Mouse (Mus musculus): ENCODE data around the gene Lpxn. TPM values are rescaled to one million over a fixed set of nuclear protein-coding genes. Genes with fewer than 3 reads are reported as not detected.

Gene Lpxn
- polyA plus RNA-seq, 1 experiment from 2014 or later, result 1.7 TPM

DNA sequence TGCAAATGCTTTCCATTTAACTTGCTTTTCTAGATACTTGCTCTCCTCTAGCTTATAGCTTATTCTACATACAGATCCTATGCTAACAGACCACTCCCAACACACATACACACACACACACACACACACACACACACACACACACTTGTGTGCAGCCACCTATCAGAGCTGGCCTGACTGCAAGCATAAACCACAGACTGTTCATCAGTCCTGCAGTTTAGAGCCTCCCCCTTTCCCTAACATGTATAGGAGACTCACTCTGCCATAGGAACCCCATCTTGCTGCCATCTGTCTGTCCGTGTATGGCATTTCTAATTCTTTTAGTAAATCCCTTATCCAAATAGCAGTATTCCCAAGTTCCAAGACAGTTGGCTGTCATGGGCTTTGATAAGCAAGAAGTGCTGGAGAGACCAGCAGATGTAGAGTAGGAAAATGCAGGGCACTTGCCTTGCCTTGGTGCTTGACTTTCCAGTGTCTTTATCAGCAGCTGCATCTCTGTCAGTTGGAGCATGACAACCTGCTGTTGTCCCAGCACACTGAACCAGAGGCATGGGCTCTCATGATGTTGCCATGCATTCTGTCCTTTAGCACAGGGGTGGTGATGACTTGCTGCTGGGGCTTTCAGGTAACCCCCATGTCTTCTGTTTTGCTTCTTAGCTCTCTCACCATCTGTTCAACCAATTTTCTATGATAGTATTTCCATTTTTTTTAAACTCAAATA, 16.8 kb downstream of the Lpxn start:
- WGBS, result 66% methylated on average over 1 of the region's 1 CpGs
- H3K4me3 ChIP-seq, result no peak overlapping the region
- H3K36me3 ChIP-seq, result no peaks in the 10 kb centered on the region
- no peaks in the 10 kb centered on the region for H3K27me3 ChIP-seq
- H3K9me3 ChIP-seq, result no peaks in the 10 kb centered on the region
- ATAC-seq (ENCODE audit: low FRiP score, low read depth), result no peak
- no peak overlapping the region for H3K27ac ChIP-seq
- H3K4me2 ChIP-seq (replicated peaks), result no peak overlapping the region
- H3K4me1 ChIP-seq, result no peaks in the 10 kb centered on the region
- no peak overlapping the region for H3K9ac ChIP-seq

- H3K27me3 ChIP-seq, result no peaks in the 10 kb centered on the region
- H3K27ac ChIP-seq, result no peak overlapping the region
- H3K36me3 ChIP-seq, result no peaks in the 10 kb centered on the region
- WGBS, result 82% methylated on average over 1 of the region's 1 CpGs
- no peak overlapping the region for H3K4me2 ChIP-seq (replicated peaks)
- ATAC-seq (ENCODE audit: low FRiP score, low read depth), result no peak
- H3K9ac ChIP-seq, result no peak overlapping the region
- no peaks in the 10 kb centered on the region for H3K9me3 ChIP-seq
- no peaks in the 10 kb centered on the region for H3K4me1 ChIP-seq
- no peak overlapping the region for H3K4me3 ChIP-seq
Observed at GRCm38 (mm10) chr19:12813883-12814282, 17.9 kb downstream of the Lpxn start.

DNA sequence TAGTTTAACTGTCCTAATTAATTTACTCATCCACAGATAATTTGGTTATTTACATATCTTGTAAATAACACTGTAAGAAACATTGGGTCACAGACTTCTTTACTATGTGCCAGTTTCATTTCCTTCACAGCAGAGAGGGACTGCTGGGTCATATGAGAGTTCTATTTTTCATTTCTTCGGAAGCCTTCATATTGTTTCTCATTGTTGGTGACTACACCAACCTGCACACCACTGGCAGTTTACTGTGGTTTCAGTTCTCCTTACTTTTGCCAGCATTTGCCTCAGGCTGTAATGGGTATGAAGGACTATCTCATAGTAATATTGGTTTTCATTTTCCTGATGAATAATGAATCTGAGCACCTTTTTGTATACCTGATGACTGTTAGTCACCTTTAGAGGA, 22.5 kb downstream of the Lpxn start:
- Histone ChIP-seq H3K4me1 (no peaks in the 10 kb centered on the region), H3K36me3 (no peaks in the 10 kb centered on the region), H3K4me2 (replicated peaks) (no peak overlapping the region), H3K9me3 (no peaks in the 10 kb centered on the region), H3K4me3 (no peak overlapping the region), H3K27me3 (no peaks in the 10 kb centered on the region), H3K9ac (no peak overlapping the region), H3K27ac (no peak overlapping the region)
- 89% methylated on average over 1 of the region's 1 CpGs for WGBS
- ATAC-seq (ENCODE audit: low FRiP score, low read depth), result no peak

GRCm38 (mm10) chr19:12820383-12820782, 24.4 kb downstream of the Lpxn start:
- Histone ChIP-seq H3K9me3 (no peaks in the 10 kb centered on the region), H3K27ac (no peak overlapping the region), H3K4me1 (no peaks in the 10 kb centered on the region), H3K9ac (no peak overlapping the region), H3K4me2 (replicated peaks) (no peak overlapping the region), H3K4me3 (no peak overlapping the region), H3K27me3 (no peaks in the 10 kb centered on the region), H3K36me3 (no peaks in the 10 kb centered on the region)
- no peak for ATAC-seq (ENCODE audit: low FRiP score, low read depth)
- WGBS, result 31% methylated on average over 4 of the region's 4 CpGs

GRCm38 (mm10) chr19:12824549-12824948, 28.6 kb downstream of the Lpxn start:
- 81% methylated on average over 4 of the region's 4 CpGs for WGBS
- no peaks in the 10 kb centered on the region for H3K4me1 ChIP-seq
- H3K9me3 ChIP-seq, result no peaks in the 10 kb centered on the region
- no peaks in the 10 kb centered on the region for H3K36me3 ChIP-seq
- H3K4me2 ChIP-seq (replicated peaks), result no peak overlapping the region
- H3K9ac ChIP-seq, result no peak overlapping the region
- ATAC-seq (ENCODE audit: low FRiP score, low read depth), result no peak
- no peak overlapping the region for H3K4me3 ChIP-seq
- H3K27ac ChIP-seq, result no peak overlapping the region
- no peaks in the 10 kb centered on the region for H3K27me3 ChIP-seq

GRCm38 (mm10) chr19:12830823-12831430, 34.9 kb downstream of the Lpxn start:
- Histone ChIP-seq H3K36me3 (no peaks in the 10 kb centered on the region), H3K9ac (no peak overlapping the region), H3K27ac (no peak overlapping the region), H3K4me1 (no peaks in the 10 kb centered on the region), H3K4me2 (replicated peaks) (no peak overlapping the region), H3K27me3 (no peaks in the 10 kb centered on the region), H3K4me3 (no peak overlapping the region), H3K9me3 (no peaks in the 10 kb centered on the region)
- ATAC-seq (ENCODE audit: low FRiP score, low read depth), result no peak
- 67% methylated on average over 2 of the region's 2 CpGs for WGBS

GRCm38 (mm10) chr19:12831559-12831958, 35.6 kb downstream of the Lpxn start:
- no peak overlapping the region for H3K9ac ChIP-seq

GRCm38 (mm10) chr19:12833625-12834024, 37.6 kb downstream of the Lpxn start:
- Histone ChIP-seq H3K4me2 (replicated peaks) (no peak overlapping the region), H3K9ac (no peak overlapping the region), H3K27me3 (no peaks in the 10 kb centered on the region), H3K4me3 (no peak overlapping the region), H3K4me1 (no peaks in the 10 kb centered on the region), H3K36me3 (no peaks in the 10 kb centered on the region), H3K27ac (no peak overlapping the region), H3K9me3 (no peaks in the 10 kb centered on the region)
- 75% methylated on average over 3 of the region's 3 CpGs for WGBS
- ATAC-seq (ENCODE audit: low FRiP score, low read depth), result no peak

More at GRCm38 (mm10) chr19:12831559-12831958, 35.6 kb downstream of the Lpxn start:
- no peak overlapping the region for H3K4me3 ChIP-seq
- no peaks in the 10 kb centered on the region for H3K9me3 ChIP-seq
- no peaks in the 10 kb centered on the region for H3K36me3 ChIP-seq
- no peak overlapping the region for H3K27ac ChIP-seq
- no peak overlapping the region for H3K4me2 ChIP-seq (replicated peaks)
- no peak for ATAC-seq (ENCODE audit: low FRiP score, low read depth)
- no peaks in the 10 kb centered on the region for H3K27me3 ChIP-seq
- WGBS, result 72% methylated on average over 1 of the region's 1 CpGs
- no peaks in the 10 kb centered on the region for H3K4me1 ChIP-seq

GRCm38 (mm10) chr19:12838507-12838906, 42.5 kb downstream of the Lpxn start:
- H3K9ac ChIP-seq, result no peak overlapping the region
- H3K4me1 ChIP-seq, result no peaks in the 10 kb centered on the region
- no peak for ATAC-seq (ENCODE audit: low FRiP score, low read depth)

DNA sequence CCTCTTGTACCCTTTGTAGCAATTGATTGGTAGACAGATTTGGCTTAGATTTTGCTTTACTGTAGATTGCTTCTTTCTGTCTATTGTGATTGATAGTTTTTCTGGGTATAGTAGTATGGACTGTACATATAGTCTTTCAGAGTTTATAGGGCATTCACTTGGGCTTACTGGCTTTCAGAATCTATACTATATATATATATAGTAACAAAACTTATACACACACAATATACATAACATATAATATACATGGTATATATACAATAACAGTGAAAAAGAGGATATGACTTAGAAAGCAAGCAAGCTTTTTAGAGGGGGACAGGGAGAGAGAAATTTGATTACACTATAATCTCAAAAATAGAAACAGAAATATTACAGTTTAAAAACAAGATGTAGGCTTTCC, 50.4 kb downstream of the Lpxn start, which contains the start of gene Gm5244:
TSS of gene Gm5244 (plus strand) at position 301 of the 400 bp plus-strand sequence.
- Histone ChIP-seq H3K4me2 (replicated peaks) (no peak within 1 kb of the TSS), H3K27ac (no peak within 1 kb of the TSS), H3K9ac (no peak within 1 kb of the TSS), H3K9me3 (no peaks in the 10 kb centered on the region), H3K4me1 (no peaks in the 10 kb centered on the region), H3K36me3 (no peaks in the 10 kb centered on the region), H3K4me3 (no peak within 1 kb of the TSS), H3K27me3 (no peaks in the 10 kb centered on the region)
- ATAC-seq (ENCODE audit: low FRiP score, low read depth), result no peak

More at GRCm38 (mm10) chr19:12838507-12838906, 42.5 kb downstream of the Lpxn start:
- Histone ChIP-seq H3K4me3 (no peak overlapping the region), H3K27ac (no peak overlapping the region), H3K27me3 (no peaks in the 10 kb centered on the region), H3K9me3 (no peaks in the 10 kb centered on the region), H3K36me3 (no peaks in the 10 kb centered on the region), H3K4me2 (replicated peaks) (no peak overlapping the region)
- 82% methylated on average over 1 of the region's 1 CpGs for WGBS

GRCm38 (mm10) chr19:12856983-12857382, 61.0 kb downstream of the Lpxn start, which contains the start of gene Olfr1444:
Gene Olfr1444, plus strand, starts transcription at chr19:12857283.
- H3K4me1 ChIP-seq, result no peaks in the 10 kb centered on the region
- no peak within 1 kb of the TSS for H3K4me3 ChIP-seq
- no peaks in the 10 kb centered on the region for H3K36me3 ChIP-seq
- no peaks in the 10 kb centered on the region for H3K9me3 ChIP-seq
- no peak within 1 kb of the TSS for H3K4me2 ChIP-seq (replicated peaks)
- H3K9ac ChIP-seq, result no peak within 1 kb of the TSS
- no peak for ATAC-seq (ENCODE audit: low FRiP score, low read depth)
- no peak within 1 kb of the TSS for H3K27ac ChIP-seq
- H3K27me3 ChIP-seq, result no peaks in the 10 kb centered on the region
- 48% methylated on average over 1 of the region's 1 CpGs for WGBS

Data from limb, embryonic 13.5 days (tissue).